Mouse (Mus musculus) embryonic fibroblast, embryonic 13.5 days (primary cell): ENCODE measurements around the gene Mmgt2.

ENCODE experiments used
- CTCF ChIP-seq: IDR thresholded peaks from 2 replicates; pipeline ENCODE4 v1.5.1; 2011; ENCODE audit warnings: mild to moderate bottlenecking, control low read depth, low read length, moderate library complexity, borderline replicate concordance; ENCODE audit not compliant: insufficient read depth
- POLR2A ChIP-seq: IDR thresholded peaks from 2 replicates; pipeline ENCODE4 v1.6.1; 2011; ENCODE audit warnings: low read depth, mild to moderate bottlenecking, control low read depth, low read length, moderate library complexity

GRCm38 (mm10) chr11:62651563-62651962, 3.1 kb downstream of the Mmgt2 start:
- TF ChIP-seq CTCF (no peak), POLR2A (no peak)
